Mouse (Mus musculus) cerebellum, postnatal 10 days (tissue): ENCODE data around the gene Olfr372.
"Not testable (repeated sequence)": the region's sequence is repeated elsewhere in the genome, so short reads cannot be mapped to it uniquely, and the experiment has no call there.

Source experiments
- DNase-seq, 2 experiments: peaks; one replicate each; pipeline ENCODE4 v3.0.0; 2021; ENCODE audit warnings: mixed read lengths in 2 of 2

Olfr372 gene

DNA sequence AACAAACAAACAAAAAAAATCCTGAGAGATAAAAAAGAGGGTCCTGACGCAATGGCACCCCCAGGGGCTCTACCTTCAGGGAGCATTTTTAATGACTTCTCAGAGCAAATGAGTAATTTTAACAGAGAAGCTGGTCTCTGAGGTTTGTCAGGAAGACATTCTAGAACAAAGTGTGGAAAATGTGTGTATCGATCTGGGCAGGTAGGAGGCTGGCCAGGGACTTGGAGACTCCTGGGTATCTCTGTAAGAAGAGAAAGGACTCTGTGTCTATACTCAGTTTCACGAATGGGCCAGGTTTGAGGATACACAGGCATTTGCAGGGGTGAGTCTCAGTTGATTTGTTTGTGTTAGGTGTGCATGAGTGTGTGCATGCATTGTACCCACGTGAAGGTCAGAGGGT lies at the start of gene Olfr372:
Gene Olfr372 (plus strand): TSS at position 301 of the 400 bp plus-strand sequence.
- DNase-seq: not testable (repeated sequence)

DNA sequence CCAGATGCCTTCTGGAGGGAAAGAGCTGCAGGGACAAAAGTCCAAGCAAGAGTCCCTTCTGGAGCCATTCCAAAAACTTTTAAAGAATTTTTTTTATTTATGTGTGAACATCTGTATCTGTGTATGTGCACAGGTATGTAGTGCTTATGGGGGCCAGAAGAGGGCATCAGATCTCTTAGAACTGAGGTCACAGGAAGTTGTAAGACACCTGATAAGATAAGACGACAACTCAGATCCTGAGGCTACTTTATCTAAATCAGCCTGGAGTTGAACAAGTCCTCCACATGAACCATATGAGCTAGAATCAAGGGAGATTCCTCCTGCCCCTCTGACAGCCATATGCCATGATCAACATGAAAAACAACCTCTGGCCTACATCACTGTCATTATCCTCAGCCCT lies 41.6 kb upstream of the Olfr372 start:
- no peak for DNase-seq

GRCm38 (mm10) chr8:72000223-72000622 lies 40.8 kb upstream of the Olfr372 start:
- DNase-seq: no peak

DNA sequence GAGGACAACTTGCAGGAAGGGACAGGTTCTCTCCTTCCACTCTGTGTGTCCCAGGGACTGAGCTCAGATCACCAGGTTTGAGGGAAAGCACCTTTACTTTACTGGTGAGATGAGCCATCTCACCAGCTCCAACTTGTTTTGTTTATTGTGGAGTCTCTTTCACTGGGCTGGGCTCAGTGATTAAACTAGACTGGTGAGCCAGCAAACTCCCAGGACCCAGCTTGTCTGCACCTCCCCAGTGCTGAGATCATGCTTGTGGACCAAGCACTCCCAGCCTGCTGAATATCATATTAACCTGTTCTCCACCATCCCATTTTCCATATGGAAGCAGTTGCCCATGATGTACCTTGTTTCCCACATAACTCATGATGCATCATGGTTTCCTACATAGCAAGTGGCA lies 38.1 kb upstream of the Olfr372 start:
- no peak for DNase-seq

- no peak for DNase-seq
Observed at GRCm38 (mm10) chr8:72005912-72006311, 35.1 kb upstream of the Olfr372 start.

DNA sequence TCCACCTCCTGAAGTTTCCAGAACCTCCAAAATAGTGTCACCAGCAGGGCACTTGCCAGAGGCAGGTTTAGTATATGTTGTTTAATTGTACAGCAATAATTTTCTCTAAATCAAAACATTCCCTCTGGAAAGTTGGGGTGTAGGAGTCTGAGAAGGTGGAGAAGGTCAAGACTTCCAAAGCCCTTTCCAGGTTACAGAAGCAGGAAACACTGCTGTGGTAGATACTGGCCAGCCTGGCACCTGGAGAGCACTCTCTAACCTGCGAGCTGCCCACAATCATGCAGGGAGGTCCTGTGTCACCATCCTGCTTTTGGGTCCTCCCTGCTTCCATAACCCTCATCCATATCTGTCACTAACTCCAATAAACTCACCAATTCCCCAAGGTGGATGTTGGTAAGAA lies 34.3 kb upstream of the Olfr372 start:
- no peak for DNase-seq

DNA sequence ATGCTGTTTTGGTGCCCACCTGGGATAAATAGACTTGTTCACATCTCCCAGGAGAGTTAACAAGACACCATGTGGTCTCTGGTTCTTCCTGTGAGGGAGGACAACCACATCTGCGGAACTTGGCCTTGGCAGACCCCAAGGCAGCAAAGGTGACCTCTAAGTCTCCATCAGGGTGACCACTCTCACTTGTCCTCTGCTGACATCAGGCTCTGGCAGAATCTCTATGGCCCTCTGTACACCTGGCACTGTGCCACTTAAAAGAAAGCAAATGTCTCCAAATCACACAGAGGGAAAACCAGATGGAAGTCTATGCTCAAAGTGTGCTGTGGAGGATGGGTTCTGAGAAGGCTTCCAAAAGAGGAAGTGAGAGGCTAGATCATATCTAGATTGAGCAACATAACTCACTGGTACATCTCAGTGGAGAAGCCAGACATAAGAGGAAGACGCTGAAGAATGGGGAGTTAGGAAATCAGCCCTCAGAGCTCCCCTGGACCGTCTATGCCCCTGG lies 32.8 kb upstream of the Olfr372 start:
- DNase-seq: peak in 1 of 2 experiments; percentile 7

GRCm38 (mm10) chr8:72009473-72009872 lies 31.5 kb upstream of the Olfr372 start, which contains the start of gene Cyp4f18:
TSS of gene Cyp4f18 (minus strand) at chr8:72009626.
- DNase-seq: no peak

DNA sequence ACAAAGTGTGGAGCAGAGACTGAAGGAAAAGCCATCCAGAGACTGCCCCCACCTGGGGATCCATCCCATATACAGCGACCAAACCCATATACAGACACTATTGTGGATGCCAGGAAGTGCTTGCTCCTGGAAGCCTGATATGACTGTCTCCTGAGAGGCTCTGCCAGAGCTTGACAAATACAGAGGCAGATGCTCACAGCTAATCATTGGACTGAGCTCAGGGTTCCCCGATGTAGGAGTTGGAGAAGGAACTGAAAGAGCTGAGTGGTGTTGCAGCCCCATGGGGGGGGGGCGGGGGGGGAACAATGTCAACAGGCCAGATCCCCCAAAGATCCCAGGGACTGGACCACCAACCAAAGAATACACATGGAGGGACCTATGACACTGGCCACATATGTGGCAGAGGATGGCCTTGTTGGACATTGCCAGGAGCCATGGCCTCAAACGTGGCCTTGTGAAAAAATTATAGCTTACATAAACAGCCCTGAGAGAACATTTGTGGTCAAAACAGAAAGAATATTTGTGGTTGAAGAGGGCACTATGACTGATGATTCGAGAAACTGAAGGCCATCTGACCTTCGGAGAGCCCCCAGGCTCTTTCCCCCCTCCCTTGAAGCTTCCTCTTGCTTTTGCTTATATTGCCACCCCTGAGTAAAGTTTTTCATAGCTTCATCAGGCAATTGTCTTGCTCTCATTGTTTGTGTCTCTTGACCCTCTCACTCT lies 27.4 kb upstream of the Olfr372 start:
- not testable (repeated sequence) for DNase-seq

DNA sequence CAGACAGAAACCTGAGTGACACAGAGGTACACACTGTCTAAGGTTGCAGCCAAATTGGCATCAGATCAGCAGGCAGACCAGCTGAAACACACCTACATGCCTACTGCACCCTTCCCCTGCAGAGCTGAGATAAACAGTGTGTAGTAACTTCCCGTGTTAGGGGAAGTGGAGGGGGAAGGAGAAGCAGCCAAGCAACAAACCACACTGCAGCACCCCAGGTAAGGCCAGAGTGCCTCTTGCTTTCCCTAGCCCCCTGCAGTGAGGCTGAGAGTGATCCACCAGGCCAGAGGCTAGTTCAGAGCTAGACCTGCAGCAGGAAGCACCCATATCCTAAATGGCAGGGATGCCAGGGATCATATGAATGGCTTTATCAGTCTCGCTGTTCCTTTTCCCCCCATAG lies 23.7 kb upstream of the Olfr372 start:
- DNase-seq: not testable (repeated sequence)

GRCm38 (mm10) chr8:72018141-72018540 lies 22.9 kb upstream of the Olfr372 start:
- DNase-seq: peak; percentile 27 to 35

- DNase-seq: not testable (repeated sequence)
Observed at GRCm38 (mm10) chr8:72019022-72019421, 22.0 kb upstream of the Olfr372 start.

- DNase-seq: no peak
Observed at GRCm38 (mm10) chr8:72019816-72020215, 21.2 kb upstream of the Olfr372 start.

- DNase-seq: not testable (repeated sequence)
Observed at GRCm38 (mm10) chr8:72024886-72025285, 16.1 kb upstream of the Olfr372 start.

GRCm38 (mm10) chr8:72032926-72033325 lies 8.1 kb upstream of the Olfr372 start:
- peak; percentile 72 to 75 for DNase-seq

DNA sequence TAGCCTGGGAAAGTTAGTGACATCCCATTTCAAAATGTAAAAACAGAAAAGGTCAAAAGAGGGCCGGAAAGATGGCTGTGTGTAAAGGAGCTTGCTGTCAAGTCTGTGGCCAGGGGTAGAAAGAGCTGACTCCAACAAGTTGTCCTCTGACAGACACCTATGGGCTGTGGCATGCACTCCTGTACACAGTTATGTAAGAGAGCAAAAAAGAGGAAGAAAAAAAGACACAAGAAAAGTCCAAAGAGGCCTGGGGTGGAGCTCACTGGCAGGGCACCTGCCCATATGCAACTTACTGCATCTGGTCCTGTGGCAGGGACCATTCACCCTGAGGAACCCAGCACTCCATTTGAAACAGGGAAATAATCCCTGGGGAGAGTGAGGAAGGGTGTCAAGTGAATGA lies 1.5 kb downstream of the Olfr372 start:
- DNase-seq: no peak

DNA sequence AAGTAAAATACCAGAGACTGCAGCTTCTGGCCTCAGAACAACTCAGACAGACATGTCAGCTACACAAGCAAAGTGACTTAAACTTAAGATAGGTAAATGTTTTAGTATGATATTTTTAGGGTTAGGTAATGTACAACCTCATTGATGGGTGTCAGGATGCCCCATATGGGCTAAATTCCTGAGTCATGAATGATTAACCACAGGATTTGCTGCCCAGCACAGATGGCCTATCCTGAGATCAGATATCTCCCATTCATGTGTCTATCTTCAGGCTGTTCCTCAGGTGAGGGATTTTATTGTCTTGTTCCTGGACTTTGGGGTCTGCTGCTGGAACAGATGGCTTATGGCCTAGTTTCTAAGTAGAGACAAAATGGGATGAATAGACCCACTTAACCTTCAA lies 13.6 kb downstream of the Olfr372 start:
- DNase-seq: not testable (repeated sequence)

DNA sequence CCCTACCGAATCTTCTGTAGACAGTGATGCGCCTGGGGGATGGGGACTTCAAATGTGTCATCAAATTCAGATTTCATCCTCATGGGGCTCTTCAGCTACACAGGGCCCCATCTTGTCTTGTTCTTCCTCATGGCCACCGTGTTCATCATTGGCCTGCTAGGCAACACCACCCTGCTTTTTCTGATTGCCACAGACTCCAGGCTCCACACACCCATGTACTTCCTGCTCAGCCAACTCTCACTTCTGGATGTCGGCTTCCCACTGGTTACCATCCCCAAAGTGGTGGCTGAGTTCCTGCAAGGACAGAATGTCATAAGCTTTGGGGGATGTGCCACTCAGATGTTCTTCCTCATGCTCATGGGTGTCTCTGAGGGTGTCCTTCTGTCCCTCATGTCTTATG lies 16.6 kb downstream of the Olfr372 start:
- not testable (repeated sequence) for DNase-seq

- DNase-seq: not testable (repeated sequence)
Observed at GRCm38 (mm10) chr8:72066819-72067399, 25.9 kb downstream of the Olfr372 start.

DNA sequence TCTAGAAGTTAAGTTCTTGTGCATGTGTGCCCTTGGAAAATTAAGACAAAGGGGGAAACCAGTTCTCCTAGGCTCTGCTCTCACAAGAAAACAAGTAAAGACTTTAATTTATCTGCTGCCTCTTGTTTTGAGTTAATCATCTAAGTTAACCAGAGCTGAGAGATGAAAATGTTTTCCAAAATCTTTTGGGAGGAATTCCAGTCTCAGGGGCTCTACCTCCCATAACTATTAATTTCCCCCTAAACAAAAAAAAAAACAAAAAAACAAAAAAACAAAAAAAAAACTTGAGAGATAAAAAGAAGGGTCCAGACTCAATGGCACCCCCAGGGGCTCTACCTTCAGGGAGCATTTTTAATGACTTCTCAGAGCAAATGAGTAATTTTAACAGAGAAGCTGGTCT lies 41.9 kb downstream of the Olfr372 start, which contains the start of gene Olfr373:
Gene Olfr373 (plus strand): TSS at position 301 of the 400 bp plus-strand sequence.
- not testable (repeated sequence) for DNase-seq

GRCm38 (mm10) chr8:72084744-72085143 lies 43.7 kb downstream of the Olfr372 start:
- DNase-seq: no peak

GRCm38 (mm10) chr8:72087611-72088010 lies 46.6 kb downstream of the Olfr372 start:
- not testable (repeated sequence) for DNase-seq

DNA sequence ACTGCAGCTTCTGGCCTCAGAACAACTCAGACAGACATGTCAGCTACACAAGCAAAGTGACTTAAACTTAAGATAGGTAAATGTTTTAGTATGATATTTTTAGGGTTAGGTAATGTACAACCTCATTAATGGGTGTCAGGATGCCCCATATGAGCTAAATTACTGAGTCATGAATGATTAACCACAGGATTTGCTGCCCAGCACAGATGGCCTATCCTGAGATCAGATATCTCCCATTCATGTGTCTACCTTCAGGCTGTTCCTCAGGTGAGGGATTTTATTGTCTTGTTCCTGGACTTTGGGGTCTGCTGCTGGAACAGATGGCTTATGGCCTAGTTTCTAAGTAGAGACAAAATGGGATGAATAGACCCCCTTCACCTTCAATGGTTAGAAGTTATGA lies 55.7 kb downstream of the Olfr372 start:
- not testable (repeated sequence) for DNase-seq
